Mouse (Mus musculus) spleen, postnatal 14 days (tissue): ENCODE data around the gene Zmat3.

Experiments
- DNase-seq, 2 experiments: peaks; one replicate each; pipeline ENCODE4 v3.0.0; 2021 to 2022; ENCODE audit warnings: low spot score in 2 of 2

Zmat3 gene

GRCm38 (mm10) chr3:32365546-32366245, at the start of gene Zmat3:
Zmat3 (minus strand) TSS chr3:32366014.
- DNase-seq: peak; percentile 60 to 63

DNA sequence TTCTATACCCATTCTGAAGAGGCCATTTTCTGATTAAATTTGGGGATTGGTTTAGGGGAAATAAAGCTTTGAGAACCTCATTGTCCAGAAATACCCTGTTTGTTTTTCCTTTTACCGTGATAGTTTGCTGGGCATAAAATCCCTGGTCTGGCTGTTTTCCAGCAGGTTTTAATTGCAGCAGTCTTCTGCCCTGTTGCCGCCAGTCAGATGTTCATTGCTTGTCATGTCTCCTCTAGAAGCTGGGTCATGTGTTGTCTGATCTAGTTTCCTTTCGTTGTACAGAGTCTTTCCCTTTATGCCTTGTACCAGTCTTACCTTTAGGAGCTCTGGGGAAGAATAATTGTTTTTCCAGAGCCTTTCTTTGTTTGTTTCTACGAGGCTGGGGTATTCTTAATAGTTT, 48.6 kb upstream of the Zmat3 start:
- no peak for DNase-seq

DNA sequence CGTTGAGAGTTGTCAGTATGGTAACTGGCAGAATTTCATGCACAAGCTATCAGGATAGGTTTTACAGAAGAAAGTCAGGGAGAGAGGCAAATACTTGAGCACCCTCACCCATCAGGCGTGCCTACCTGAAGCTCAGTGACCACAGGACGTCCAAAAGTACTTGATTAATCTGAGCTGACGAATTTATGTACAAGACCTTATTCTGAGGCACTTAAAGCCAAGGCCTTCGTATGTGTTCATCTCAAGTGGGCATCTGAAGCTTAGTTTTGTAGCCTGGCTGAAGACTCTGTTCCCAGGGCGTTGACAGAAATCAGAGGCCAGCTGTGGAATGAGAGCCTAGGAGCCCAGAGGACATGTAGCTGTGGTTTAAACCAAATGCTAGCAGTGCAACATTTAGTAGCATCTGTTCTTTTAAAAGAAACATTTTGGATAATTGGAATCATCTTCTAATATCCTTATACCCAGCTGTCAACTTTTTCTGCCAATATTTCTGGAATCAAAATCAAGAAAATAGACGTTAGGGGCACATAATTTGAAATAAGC, 46.8 kb upstream of the Zmat3 start:
- no peak for DNase-seq

DNA sequence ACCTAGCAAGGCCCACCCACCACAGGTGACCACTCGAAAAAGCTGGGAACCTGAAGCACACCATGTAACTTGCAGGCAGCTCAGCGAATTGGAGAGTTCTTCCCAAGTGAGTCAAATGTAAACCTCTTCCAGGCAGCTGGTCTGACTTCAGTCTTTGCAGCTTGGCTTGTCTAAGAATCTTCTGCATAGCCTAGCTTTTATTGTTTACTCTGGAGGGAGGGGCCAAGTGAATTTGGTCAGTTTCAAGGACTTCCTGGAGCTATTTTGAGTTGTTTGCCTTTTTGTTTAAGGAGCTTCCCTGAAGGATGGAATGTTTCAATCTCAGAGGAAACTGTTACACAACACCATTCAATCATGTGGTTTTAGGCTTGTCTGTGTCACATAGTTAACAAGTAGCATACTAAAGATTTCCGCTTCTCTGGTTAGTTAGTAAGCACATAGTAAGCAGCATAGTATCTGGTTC, 43.0 kb upstream of the Zmat3 start:
- DNase-seq: no peak

DNA sequence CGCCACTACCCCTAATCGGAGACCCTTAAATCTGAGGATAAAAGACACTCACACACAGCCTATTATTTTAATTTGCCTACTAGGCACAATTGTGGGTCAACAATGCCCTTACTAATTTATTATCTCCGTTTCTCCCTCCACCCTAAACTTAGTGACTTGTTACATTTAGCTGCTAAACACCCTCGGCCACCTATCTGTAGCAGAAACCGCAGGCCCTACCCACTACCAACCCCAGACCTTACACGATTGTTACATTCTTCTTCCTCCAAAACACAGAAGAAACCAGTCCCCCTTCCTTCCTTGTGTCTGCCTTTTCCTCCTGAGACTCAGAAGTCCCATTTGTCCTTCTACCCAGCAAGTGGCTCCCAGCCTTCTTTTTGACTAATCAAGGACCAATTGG, 41.0 kb upstream of the Zmat3 start:
- no peak for DNase-seq

GRCm38 (mm10) chr3:32405699-32406098, 39.9 kb upstream of the Zmat3 start:
- no peak for DNase-seq

GRCm38 (mm10) chr3:32402990-32403885, 37.4 kb upstream of the Zmat3 start:
- no peak for DNase-seq

DNA sequence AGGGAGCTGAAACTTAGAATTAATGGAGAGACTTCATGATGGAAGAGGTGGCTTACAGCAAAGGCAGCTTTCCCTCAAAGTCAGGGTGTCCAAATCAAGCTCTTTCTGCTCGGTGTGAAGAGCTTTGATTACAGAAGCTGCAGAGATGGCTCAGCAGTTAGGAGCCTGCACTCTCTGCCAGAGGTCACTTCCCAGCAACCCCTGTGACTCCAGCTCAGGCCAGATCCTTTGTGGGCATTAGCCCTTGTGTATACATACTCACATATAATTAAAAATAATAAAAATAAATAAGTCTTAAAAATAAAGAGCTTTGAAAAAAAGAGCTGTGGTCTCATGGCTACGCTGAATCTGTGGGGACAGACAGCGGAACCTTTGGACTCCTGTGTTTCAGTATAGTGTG, 35.8 kb upstream of the Zmat3 start:
- DNase-seq: no peak

DNA sequence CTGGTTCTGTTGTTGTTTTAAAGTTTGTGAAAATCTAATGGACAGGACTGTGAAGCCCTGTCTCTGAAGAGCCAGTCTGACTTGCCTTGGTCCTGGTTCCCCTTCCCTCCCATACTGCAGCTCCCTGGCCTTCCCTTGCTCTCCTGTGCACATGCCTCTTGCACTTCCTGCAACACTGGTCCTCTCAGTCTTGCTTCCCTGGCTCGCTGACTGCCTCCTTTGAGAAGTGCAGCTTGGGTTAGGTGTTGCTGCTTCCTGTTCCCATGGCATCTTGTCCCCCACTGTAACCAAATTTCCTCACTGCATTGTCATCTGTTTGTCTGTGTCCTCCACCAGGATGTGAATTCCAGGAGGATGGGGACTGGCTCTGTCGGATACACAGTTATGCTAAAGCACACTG, 34.1 kb upstream of the Zmat3 start:
- DNase-seq: no peak

DNA sequence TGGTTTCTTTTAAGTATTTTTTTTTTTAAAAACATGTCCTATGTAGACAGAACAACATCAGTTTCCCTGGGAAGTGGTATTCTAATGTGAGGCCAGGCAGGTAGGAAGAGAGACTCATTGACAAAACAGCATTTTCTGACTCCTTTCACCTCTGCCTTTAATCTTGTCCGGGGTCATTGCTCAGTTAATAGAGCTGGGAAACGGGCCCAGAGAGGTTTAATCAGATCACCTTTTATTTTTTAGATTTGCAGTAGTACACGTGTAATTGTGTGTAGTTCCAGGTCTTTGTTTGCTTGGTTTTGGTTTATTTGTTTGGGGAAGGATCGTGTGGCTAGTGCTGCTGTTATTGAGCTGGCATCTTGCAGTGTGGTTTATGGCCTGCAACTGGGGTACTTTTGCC, 33.6 kb upstream of the Zmat3 start:
- no peak for DNase-seq

DNA sequence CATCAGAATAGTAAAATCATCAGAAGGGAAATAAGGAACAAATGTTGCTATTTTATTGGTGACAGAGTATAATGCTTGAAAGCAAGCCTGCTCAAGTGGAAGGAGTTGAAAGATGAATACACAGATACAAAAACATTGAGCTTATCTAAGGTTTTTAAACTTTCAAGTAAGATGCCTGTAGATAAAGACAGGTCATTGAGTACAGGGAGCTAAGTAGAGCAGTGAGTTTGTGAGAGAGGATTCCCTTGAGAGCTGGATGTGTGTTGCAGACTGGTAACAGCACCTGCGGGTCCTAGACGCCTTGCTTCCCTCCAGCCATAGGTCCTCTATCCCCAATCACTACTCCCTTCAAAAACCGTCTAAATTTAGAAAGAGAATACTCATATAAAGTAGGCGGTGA, 32.8 kb upstream of the Zmat3 start:
- no peak for DNase-seq

DNA sequence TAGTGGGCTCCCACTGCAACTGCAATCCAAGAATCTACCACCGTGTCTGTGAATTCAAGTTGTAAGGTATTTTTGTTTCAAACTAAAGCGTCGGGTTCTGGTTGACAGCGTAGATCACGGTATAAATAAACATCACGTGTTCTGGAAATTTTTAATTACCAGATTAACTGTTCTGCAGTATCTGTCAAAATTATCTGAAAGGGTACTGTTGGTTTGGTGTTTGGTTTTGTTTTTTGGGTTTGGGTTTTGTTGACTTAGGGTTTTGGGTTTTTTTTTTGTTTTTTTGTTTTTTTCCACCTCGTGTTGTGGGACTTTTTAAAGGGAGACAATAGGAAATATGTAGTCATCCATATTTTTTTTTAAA, 32.3 kb upstream of the Zmat3 start:
- no peak for DNase-seq

- DNase-seq: peak; percentile 33 to 52
Measured at GRCm38 (mm10) chr3:32397461-32398174, 31.8 kb upstream of the Zmat3 start, which contains the start of gene Pik3ca. Pik3ca (plus strand) TSS chr3:32397671.

GRCm38 (mm10) chr3:32396794-32397460, 31.1 kb upstream of the Zmat3 start:
- DNase-seq: peak; percentile 87 to 93

- DNase-seq: peak in 1 of 2 experiments; percentile 20
Measured at GRCm38 (mm10) chr3:32395771-32396551, 30.1 kb upstream of the Zmat3 start.

- DNase-seq: no peak
Measured at GRCm38 (mm10) chr3:32393986-32394385, 28.2 kb upstream of the Zmat3 start.

DNA sequence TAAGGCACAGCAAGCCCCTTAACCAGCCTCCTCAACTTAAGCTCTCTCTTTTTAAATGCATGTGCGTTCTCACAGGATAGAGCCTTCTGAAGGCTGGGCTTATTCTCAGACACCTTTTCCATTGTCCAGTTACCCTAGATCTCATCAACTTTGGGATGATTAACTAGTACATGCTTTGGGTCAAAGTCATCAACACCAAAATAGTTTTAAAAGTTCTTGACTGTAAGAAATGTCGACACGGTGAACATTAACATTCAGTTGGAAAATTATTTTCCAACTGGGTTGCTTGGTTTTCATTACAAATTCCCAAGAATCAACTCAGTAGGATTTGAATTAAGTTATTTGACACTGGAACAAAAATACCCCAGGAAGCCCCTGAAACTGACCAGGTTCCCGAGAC, 27.0 kb upstream of the Zmat3 start:
- DNase-seq: no peak

DNA sequence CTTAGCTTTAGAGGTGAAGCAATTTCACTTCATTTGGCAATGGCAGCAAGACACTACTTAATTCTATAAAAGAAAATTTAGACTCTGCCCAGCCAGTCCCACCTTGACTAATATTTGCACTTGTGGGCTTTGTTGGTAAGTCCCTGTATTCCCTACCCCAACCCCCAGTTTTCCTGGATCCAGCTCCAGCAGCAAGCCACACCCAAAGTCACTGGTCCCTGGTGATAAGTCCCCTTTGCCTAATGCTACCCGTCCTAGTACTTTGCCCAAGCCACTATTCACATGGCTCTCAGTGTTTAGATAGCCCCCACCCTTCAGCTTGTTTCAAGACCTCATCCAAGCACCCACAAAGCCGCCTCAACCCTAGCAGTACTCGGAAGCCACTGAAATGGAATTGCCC, 15.7 kb upstream of the Zmat3 start:
- no peak for DNase-seq

GRCm38 (mm10) chr3:32379891-32380290, 14.1 kb upstream of the Zmat3 start:
- DNase-seq: no peak

GRCm38 (mm10) chr3:32373236-32373635, 7.4 kb upstream of the Zmat3 start:
- no peak for DNase-seq

- no peak for DNase-seq
Measured at GRCm38 (mm10) chr3:32372470-32372869, 6.7 kb upstream of the Zmat3 start.
